Mouse (Mus musculus) limb, embryonic 14.5 days (tissue): ENCODE data around the gene Qrich2. TPM values are rescaled to one million over a fixed set of nuclear protein-coding genes. Genes with fewer than 3 reads are reported as not detected.

Source experiments
- ATAC-seq: fragments of 200-750 bp; cut with Nextera tagmentation; 2 replicates; pipeline ENCODE4 v1.8.0; 2017; ENCODE audit warnings: low read depth, moderate number of reproducible peaks, moderate TSS enrichment; ENCODE audit not compliant: low FRiP score
- DNase-seq: peaks from one replicate; pipeline ENCODE4 v3.0.0-alpha.2; 2015; ENCODE audit warnings: low spot score
- H3K27ac ChIP-seq: fragments of 300-500 bp; sonication (generic); replicated peaks from 2 replicates; pipeline ENCODE4 v1.5.1; 2014; ENCODE audit warnings: low read depth, mild to moderate bottlenecking, low read length, moderate library complexity, mixed read lengths
- H3K27me3 ChIP-seq: fragments of 300-500 bp; sonication (generic); 2 replicates; pipeline ENCODE4 v1.6.1; 2014; ENCODE audit warnings: low read length, mixed read lengths; ENCODE audit not compliant: control insufficient read depth, insufficient read depth
- H3K36me3 ChIP-seq: fragments of 300-500 bp; sonication (generic); 2 replicates; pipeline ENCODE4 v1.6.1; 2014; ENCODE audit warnings: mild to moderate bottlenecking, low read length, moderate library complexity, mixed read lengths; ENCODE audit not compliant: control insufficient read depth, insufficient read depth
- H3K4me1 ChIP-seq: fragments of 300-500 bp; sonication (generic); 2 replicates; pipeline ENCODE4 v1.6.1; 2014; ENCODE audit warnings: antibody characterized with exemption, low read length, mixed read lengths; ENCODE audit not compliant: control insufficient read depth, insufficient read depth
- H3K4me2 ChIP-seq: fragments of 300-500 bp; sonication (generic); replicated peaks from 2 replicates; pipeline ENCODE4 v1.6.1; 2014; ENCODE audit warnings: low read depth, mild to moderate bottlenecking, low read length, moderate library complexity; ENCODE audit not compliant: severe bottlenecking
- H3K4me3 ChIP-seq: fragments of 300-500 bp; sonication (generic); replicated peaks from 2 replicates; pipeline ENCODE4 v1.5.1; 2014; ENCODE audit warnings: low read length
- H3K9ac ChIP-seq: fragments of 300-500 bp; sonication (generic); 2 replicates; pipeline ENCODE4 v1.6.1; 2014; ENCODE audit warnings: mild to moderate bottlenecking, low read depth, low read length, moderate library complexity; ENCODE audit not compliant: severe bottlenecking
- H3K9me3 ChIP-seq: fragments of 300-500 bp; sonication (generic); 2 replicates; pipeline ENCODE4 v1.6.1; 2016; ENCODE audit warnings: low read length; ENCODE audit not compliant: control insufficient read depth
- POLR2A ChIP-seq: fragments of 200-500 bp; IDR thresholded peaks from 2 replicates; pipeline ENCODE4 v1.8.0; 2012; ENCODE audit warnings: inconsistent platforms, mild to moderate bottlenecking, moderate library complexity, borderline replicate concordance; ENCODE audit not compliant: insufficient read depth, insufficient read length; ENCODE audit errors: extremely low read depth
- WGBS: fragments of 180-500 bp; shearing (Covaris S2); extraction: QIAGEN DNeasy Blood & Tissue Kit; methylation state at CpG from one replicate; pipeline ENCODE4 v1.1.7; 2014; 5-methylcytosine and 5-hydroxymethylcytosine counted together
- polyA plus RNA-seq, 2 experiments: library from polyadenylated mRNA; depleted of rRNA in 1 of 2; stranded (reverse) in 1 of 2; unstranded in 1 of 2; fragments of >200 nt; fragmentation: Nextera tagmentation in 1 of 2; extraction: Ambion mirVana in 1 of 2; gene quantifications; 2 replicates each; pipeline versions ENCODE4 v1.2.1 to v1.2.3; 2012 to 2014

Gene Qrich2
- polyA plus RNA-seq, 2 experiments = 0.17 to 0.33 TPM

DNA sequence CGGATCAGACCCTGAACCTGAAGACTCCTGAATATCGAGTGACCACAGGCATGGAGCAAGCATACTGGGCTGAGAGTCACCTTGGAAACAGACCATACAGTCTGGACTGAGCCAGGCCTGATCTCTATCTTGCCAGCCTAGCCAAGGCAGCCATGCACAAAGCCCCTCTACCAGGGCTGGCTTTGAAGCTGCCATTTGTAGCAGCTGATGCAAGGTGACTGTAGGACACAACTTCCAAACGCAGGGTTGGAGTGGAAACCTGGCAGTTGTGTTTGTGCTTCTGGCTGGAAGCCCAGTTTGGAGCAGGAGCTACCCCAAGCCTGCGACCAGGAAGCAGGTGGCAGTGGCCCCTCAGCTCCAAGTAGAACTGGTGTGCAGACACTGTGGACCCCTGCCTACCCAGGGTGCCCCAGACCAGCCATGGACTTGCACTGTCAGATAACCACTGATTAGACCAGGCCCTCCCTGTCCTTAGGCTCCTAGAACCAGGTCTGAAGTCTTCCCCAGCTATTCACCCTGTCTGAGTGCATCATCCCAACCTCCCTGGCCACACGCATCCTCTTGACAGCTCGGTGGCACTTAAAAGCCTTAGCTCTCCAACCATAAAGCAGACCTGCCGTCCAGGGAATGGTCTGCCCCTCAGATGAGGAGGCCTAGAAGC is 25.5 kb downstream of the Qrich2 start:
- no peak for ATAC-seq
- Histone ChIP-seq H3K27ac (no peak overlapping the region), H3K4me3 (no peak overlapping the region), H3K27me3 (no peaks in the 10 kb centered on the region), H3K4me2 (no peak overlapping the region), H3K9me3 (no peaks in the 10 kb centered on the region), H3K4me1 (peaks cover 13% of the 10 kb centered on the region), H3K9ac (no peak overlapping the region), H3K36me3 (peaks cover 31% of the 10 kb centered on the region)
- TF ChIP-seq POLR2A = no peak
- no peak for DNase-seq
- WGBS = 68% methylated on average over 7 of the region's 7 CpGs

DNA sequence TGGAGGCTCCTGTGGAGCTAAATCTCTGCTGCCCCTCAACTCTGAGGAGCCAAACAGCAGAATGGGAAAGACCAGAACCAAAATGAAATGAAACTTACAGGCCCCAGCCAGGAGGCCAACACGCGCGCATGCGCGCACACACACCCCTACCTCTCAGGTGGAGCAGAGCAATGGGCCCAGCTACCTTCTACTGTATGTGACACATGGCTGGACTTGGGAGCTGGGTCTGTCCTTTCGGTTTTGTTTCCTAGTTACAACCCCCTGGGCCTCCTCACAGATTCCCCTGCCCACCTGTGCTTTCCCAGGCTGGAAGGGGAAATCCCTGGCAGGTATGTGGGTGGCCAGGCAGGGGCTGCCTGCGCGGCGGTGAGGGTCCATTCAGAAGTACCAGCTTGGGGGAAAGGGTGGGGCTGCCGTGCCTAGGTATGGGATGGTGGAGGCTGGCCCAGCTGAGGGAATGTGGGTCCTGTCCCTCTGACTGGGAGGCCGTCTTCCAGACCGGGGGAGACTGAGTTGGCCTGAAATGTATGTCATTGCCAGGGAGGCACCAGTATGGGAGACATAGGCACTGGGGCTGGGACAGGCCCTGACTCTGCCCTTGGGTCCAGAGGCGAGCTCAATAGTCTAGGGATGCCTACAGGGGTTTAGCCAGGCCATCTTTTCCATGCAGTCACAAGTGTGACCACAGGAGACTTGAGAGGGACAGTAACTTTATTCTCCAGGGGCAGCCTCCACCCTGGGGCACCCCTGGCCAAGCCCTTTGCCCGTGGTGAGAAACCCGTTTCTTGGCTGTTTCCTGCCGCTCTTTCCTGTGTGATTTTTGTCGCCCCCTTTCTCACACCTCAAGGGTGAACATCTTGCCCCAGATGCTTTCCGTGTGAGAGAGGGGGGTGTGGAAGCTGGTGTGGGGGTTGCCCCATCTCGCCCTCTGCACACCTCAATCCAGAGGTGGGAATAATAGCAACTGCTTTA is 26.5 kb downstream of the Qrich2 start:
- Histone ChIP-seq H3K9ac (no peak overlapping the region; the same call in 1 of the 2 replicates), H3K36me3 (peaks cover 35% of the 10 kb centered on the region), H3K4me3 (no peak overlapping the region), H3K27ac (0 out of 2 replicates have a peak overlapping the region, but pooled peaks have one; percentile 3), H3K4me2 (no peak overlapping the region), H3K4me1 (peaks cover 18% of the 10 kb centered on the region), H3K9me3 (no peaks in the 10 kb centered on the region), H3K27me3 (no peaks in the 10 kb centered on the region)
- WGBS = 73% methylated on average over 19 of the region's 19 CpGs
- ATAC-seq (no peak), DNase-seq (no peak)
- no peak for TF ChIP-seq POLR2A

DNA sequence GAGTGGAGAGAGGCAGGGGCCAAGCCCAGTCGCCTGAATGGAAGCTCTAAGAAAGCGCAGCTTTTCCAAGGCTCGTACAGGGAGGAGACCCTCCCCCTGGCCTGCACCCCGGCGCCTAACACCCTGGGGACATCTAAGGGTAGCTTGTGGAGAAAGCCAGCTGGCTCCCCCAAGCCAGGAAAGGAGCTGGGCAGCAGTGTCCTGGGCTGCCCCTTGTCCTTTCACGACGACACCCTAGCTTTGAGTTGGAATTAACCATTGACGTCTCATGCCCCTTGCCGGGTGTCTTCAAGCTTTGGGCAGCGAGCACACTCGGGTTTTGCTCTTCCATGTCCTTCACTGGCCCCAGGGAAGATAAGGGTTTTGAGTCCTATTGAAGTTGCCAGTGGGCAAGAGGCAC is 28.5 kb downstream of the Qrich2 start:
- ATAC-seq (no peak), DNase-seq (no peak)
- Histone ChIP-seq H3K27ac (no peak overlapping the region), H3K9me3 (no peaks in the 10 kb centered on the region), H3K36me3 (peaks cover 35% of the 10 kb centered on the region), H3K9ac (0 out of 2 replicates have a peak overlapping the region, but pooled peaks have one; percentile 32), H3K4me3 (no peak overlapping the region), H3K4me1 (peaks cover 18% of the 10 kb centered on the region), H3K4me2 (no peak overlapping the region), H3K27me3 (no peaks in the 10 kb centered on the region)
- TF ChIP-seq POLR2A = no peak
- 78% methylated on average over 11 of the region's 11 CpGs for WGBS

DNA sequence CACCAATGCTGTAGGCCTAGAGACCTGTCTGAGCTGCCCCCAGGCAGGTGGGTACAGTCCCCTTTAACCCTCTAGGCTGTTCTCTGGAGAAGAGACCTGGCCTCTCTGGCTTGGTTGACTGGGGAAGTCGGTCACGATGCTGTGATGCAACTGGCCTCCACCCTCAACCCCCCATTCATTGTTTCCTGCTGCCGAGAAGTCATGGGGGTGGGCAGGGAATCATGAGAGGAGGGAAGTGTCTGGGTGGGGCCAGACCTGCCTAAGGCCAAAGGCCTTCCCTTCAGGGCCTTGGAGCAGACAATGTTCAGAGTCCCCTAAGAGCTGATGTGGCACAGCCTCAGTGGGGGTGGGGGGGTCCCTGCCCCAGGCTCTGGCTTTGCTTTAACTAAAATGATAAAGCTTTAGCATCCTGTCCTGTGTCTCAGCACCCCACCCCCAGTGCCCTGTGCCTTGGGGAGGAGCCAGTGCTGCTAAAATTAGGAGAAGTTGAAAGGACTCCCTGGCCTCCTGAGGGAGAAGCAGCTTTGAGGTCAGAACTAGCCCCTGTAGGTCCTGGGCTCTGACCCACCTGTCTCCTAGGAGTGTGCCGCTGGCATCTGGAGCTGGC is 29.2 kb downstream of the Qrich2 start:
- H3K9me3 ChIP-seq = no peaks in the 10 kb centered on the region

More for the DNA sequence above, 29.2 kb downstream of the Qrich2 start:
- TF ChIP-seq POLR2A = no peak
- 0 out of 2 replicates have a peak overlapping the region, but pooled peaks have one; percentile 32 for H3K9ac ChIP-seq
- H3K27me3 ChIP-seq = no peaks in the 10 kb centered on the region
- DNase-seq (no peak), ATAC-seq (no peak)
- H3K4me2 ChIP-seq = peak overlapping the region; percentile 82; the same call in 1 of the 2 replicates
- no peak overlapping the region for H3K27ac ChIP-seq
- peaks cover 18% of the 10 kb centered on the region for H3K4me1 ChIP-seq
- 63% methylated on average over 4 of the region's 4 CpGs for WGBS
- no peak overlapping the region for H3K4me3 ChIP-seq
- H3K36me3 ChIP-seq = peaks cover 35% of the 10 kb centered on the region
